Mouse (Mus musculus) midbrain, embryonic 16.5 days (tissue): ENCODE data around the gene Inafm2. TPM values are rescaled to one million over a fixed set of nuclear protein-coding genes. Genes with fewer than 3 reads are reported as not detected.

Experiments used
- ATAC-seq: fragments of 200-750 bp; cut with Nextera tagmentation; 2 replicates; pipeline ENCODE4 v1.8.0; 2017; ENCODE audit warnings: moderate TSS enrichment
- H3K27ac ChIP-seq: fragments of 300-500 bp; sonication (generic); 2 replicates; pipeline ENCODE4 v1.5.1; 2014; ENCODE audit warnings: mild to moderate bottlenecking, low read length, mixed read lengths
- H3K27me3 ChIP-seq: fragments of 300-500 bp; sonication (generic); 2 replicates; pipeline ENCODE4 v1.6.1; 2014; ENCODE audit warnings: low read depth, low read length, mixed read lengths; ENCODE audit not compliant: control insufficient read depth, insufficient read depth
- H3K36me3 ChIP-seq: fragments of 300-500 bp; sonication (generic); 2 replicates; pipeline ENCODE4 v1.6.1; 2014; ENCODE audit warnings: mild to moderate bottlenecking, low read length, moderate library complexity, mixed read lengths; ENCODE audit not compliant: control insufficient read depth, insufficient read depth
- H3K4me1 ChIP-seq: fragments of 300-500 bp; sonication (generic); 2 replicates; pipeline ENCODE4 v1.6.1; 2014; ENCODE audit warnings: mild to moderate bottlenecking, low read length, mixed read lengths; ENCODE audit not compliant: control insufficient read depth, insufficient read depth
- H3K4me2 ChIP-seq: fragments of 300-500 bp; sonication (generic); 2 replicates; pipeline ENCODE4 v1.6.1; 2014; ENCODE audit warnings: mild to moderate bottlenecking, low read length, mixed read lengths
- H3K4me3 ChIP-seq: fragments of 300-500 bp; sonication (generic); 2 replicates; pipeline ENCODE4 v1.5.1; 2014; ENCODE audit warnings: low read depth, mild to moderate bottlenecking, low read length, moderate library complexity, mixed read lengths
- H3K9ac ChIP-seq: fragments of 300-500 bp; sonication (generic); 2 replicates; pipeline ENCODE4 v1.6.1; 2014; ENCODE audit warnings: low read depth, low read length, mixed read lengths
- H3K9me3 ChIP-seq: fragments of 300-500 bp; sonication (generic); replicated peaks from 2 replicates; pipeline ENCODE4 v1.6.1; 2014; ENCODE audit warnings: mild to moderate bottlenecking, low read length, mixed read lengths; ENCODE audit not compliant: control insufficient read depth, poor library complexity, severe bottlenecking
- WGBS: fragments of 180-500 bp; shearing (Covaris S2); extraction: QIAGEN DNeasy Blood & Tissue Kit; methylation state at CpG from one replicate; pipeline ENCODE4 v1.1.7; 2014; 5-methylcytosine and 5-hydroxymethylcytosine counted together
- polyA plus RNA-seq: library from polyadenylated mRNA; unstranded; fragments of >200 nt; fragmentation: Nextera tagmentation; extraction: Ambion mirVana; gene quantifications from 2 replicates; pipeline ENCODE4 v1.2.1, GENCODE M21; 2015

The Inafm2 gene
- polyA plus RNA-seq, 1 experiment from 2014 or later: 17.9 TPM

DNA sequence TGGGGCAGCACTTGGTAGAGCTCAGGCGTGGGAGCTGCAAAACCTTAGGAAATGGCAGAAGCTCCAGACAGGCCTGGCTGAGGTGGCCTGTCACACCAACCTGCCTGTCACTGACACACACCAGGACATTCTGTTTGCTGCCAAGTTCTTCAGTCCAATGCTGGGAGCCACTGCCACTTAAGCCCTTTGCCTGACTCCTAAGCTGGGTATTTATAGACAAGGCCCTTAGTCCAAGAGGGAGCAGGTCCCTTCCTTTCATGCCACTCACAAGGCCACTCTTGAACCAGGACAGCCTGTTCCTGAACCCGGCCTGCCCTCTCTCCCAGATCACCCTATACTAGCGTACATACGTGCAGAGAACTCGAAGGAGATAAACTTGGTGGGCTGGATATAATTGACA is 28.9 kb upstream of the Inafm2 start:
- no peak overlapping the region for H3K9ac ChIP-seq
- no peaks in the 10 kb centered on the region for H3K36me3 ChIP-seq
- H3K9me3 ChIP-seq: no peaks in the 10 kb centered on the region
- H3K4me1 ChIP-seq: peaks cover 9% of the 10 kb centered on the region
- no peak overlapping the region for H3K4me2 ChIP-seq
- peaks cover 14% of the 10 kb centered on the region for H3K27me3 ChIP-seq
- 85% methylated on average over 5 of the region's 5 CpGs for WGBS
- ATAC-seq: no peak
- H3K4me3 ChIP-seq: no peak overlapping the region
- no peak overlapping the region for H3K27ac ChIP-seq

DNA sequence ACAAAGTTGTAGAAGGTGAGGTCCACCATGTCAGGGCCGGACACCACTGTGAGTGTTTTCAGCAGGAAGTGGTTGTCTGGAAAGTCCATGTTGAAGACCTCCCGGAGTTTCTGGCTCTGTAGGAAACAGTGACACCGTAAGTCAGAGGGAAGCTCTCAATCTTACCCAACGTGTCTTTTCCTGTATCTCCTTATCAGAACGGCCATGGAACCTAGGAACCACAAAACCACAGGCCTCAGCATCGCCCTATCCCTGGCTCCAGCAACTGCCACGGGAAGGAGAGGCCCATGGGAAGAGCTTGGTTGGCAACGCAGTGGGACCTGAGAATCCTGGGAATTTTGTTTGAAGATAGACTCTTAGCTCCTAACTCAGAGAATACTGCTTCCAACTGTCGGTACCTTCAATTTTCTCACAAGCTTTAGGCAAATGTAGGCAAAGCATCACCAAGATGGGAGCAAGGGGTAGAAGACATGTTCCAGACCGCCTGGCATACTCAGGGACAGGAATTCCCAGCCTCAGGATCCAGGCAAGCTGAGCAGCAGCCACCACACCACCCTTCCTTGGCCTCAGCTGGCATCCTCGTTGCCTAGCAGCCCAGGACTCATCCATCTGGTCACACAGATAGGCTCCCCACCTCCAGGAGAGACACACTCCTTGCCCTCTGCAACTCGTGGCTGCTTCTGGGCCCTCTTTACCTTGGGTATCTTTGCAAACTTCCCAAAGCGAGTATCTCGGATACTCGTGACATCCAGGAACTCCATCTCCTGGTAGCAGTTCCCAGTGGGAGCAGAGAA is 21.7 kb upstream of the Inafm2 start:
- Histone ChIP-seq H3K4me1 (no peaks in the 10 kb centered on the region), H3K27me3 (no peaks in the 10 kb centered on the region), H3K9me3 (no peaks in the 10 kb centered on the region), H3K36me3 (no peaks in the 10 kb centered on the region), H3K9ac (no peak overlapping the region), H3K27ac (no peak overlapping the region), H3K4me2 (no peak overlapping the region), H3K4me3 (no peak overlapping the region)
- 84% methylated on average over 15 of the region's 15 CpGs for WGBS
- no peak for ATAC-seq

DNA sequence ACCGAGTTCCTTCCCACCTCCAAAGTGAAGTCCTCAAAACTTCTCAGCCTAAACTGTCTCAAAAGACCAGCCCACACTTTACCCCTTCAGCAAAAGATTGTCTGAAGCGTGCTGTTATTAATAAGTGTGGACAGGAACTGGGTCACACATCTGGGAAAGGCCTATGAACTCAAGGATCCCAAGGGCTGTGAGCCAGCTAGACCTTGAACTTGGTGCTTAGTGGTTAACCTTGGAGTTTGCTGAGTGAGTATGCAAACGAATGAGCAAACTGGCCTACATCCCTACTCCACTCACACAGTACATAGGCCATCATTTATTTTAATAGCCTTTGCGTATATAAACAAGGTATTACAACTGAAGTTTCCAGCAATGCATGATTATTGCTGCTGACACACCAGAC is 20.0 kb upstream of the Inafm2 start:
- ATAC-seq: no peak
- Histone ChIP-seq H3K9ac (no peak overlapping the region), H3K27ac (no peak overlapping the region), H3K9me3 (no peaks in the 10 kb centered on the region), H3K4me3 (no peak overlapping the region), H3K4me2 (no peak overlapping the region), H3K27me3 (no peaks in the 10 kb centered on the region), H3K36me3 (no peaks in the 10 kb centered on the region), H3K4me1 (no peaks in the 10 kb centered on the region)
- WGBS: 87% methylated on average over 4 of the region's 4 CpGs

DNA sequence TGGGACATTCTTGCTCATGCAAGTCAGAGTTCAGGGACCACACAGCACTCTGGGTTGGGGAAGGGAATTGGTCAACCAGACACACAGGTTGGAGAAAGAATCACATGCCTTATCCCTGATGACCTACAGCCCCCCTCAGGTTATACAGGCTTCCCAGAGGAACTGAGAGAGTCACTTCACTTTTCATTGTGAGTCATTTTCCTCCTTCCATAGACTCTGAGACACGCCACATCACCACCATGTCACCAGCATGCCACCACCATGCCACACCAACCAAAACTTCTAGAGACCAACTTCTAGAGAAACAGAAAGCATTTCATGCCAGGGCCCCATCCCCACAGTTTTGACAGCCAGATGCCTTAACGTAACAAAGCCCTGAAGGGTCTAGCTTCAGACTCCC is 18.7 kb upstream of the Inafm2 start:
- Histone ChIP-seq H3K36me3 (no peaks in the 10 kb centered on the region), H3K9ac (no peak overlapping the region), H3K4me3 (no peak overlapping the region), H3K4me1 (no peaks in the 10 kb centered on the region), H3K27ac (no peak overlapping the region), H3K4me2 (no peak overlapping the region), H3K9me3 (no peaks in the 10 kb centered on the region), H3K27me3 (no peaks in the 10 kb centered on the region)
- ATAC-seq: no peak
- WGBS: 92% methylated on average over 2 of the region's 2 CpGs

- H3K27me3 ChIP-seq: 0 out of 2 replicates have a peak, but pooled peaks cover 2% of the 10 kb centered on the region
- H3K9ac ChIP-seq: no peak overlapping the region
- no peaks in the 10 kb centered on the region for H3K9me3 ChIP-seq
- H3K4me1 ChIP-seq: no peaks in the 10 kb centered on the region
- 37% methylated on average over 9 of the region's 9 CpGs for WGBS
- no peak overlapping the region for H3K4me3 ChIP-seq
- H3K36me3 ChIP-seq: no peaks in the 10 kb centered on the region
- no peak for ATAC-seq
- H3K4me2 ChIP-seq: no peak overlapping the region
- H3K27ac ChIP-seq: no peak overlapping the region
Observed at GRCm38 (mm10) chr2:118727911-118728310, 17.6 kb upstream of the Inafm2 start.

DNA sequence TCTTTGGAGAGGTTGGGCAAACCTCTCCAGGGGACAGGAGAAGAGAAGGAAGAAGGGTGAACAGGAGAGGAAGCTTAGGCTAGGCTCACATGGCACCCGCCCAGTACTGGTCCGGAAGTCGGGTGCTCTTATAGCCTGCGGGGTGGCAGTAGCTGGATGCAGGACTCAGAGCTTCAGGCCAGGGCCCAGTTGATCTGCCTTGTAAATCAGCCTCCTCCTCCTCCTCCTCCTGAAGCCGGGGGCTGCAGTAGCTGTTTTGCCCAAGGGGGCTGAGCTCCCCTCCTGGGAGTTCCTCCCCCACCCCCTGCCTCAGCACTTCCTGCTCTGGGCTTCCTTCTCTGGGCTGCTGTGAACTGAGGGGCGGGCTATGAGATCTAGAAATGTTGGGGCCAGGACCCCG is 17.2 kb upstream of the Inafm2 start, which contains the start of gene Plcb2:
Gene Plcb2 (minus strand): TSS at position 102 of the 400 bp plus-strand sequence.
- no peaks in the 10 kb centered on the region for H3K4me1 ChIP-seq
- H3K9ac ChIP-seq: no peak within 1 kb of the TSS
- H3K36me3 ChIP-seq: no peaks in the 10 kb centered on the region
- H3K27me3 ChIP-seq: 0 out of 2 replicates have a peak, but pooled peaks cover 2% of the 10 kb centered on the region
- ATAC-seq: no peak
- no peak within 1 kb of the TSS for H3K4me3 ChIP-seq
- no peak within 1 kb of the TSS for H3K4me2 ChIP-seq
- whole genome bisulfite sequencing: 24% methylated on average over 7 of the region's 7 CpGs
- H3K27ac ChIP-seq: no peak within 1 kb of the TSS
- no peaks in the 10 kb centered on the region for H3K9me3 ChIP-seq

- no peak for ATAC-seq
- no peak overlapping the region for H3K27ac ChIP-seq
- H3K9me3 ChIP-seq: no peaks in the 10 kb centered on the region
- H3K9ac ChIP-seq: no peak overlapping the region
- H3K36me3 ChIP-seq: no peaks in the 10 kb centered on the region
- H3K4me1 ChIP-seq: no peaks in the 10 kb centered on the region
- H3K4me3 ChIP-seq: no peak overlapping the region
- H3K27me3 ChIP-seq: 0 out of 2 replicates have a peak, but pooled peaks cover 2% of the 10 kb centered on the region
- 54% methylated on average over 4 of the region's 4 CpGs for WGBS
- no peak overlapping the region for H3K4me2 ChIP-seq
Observed at GRCm38 (mm10) chr2:118729194-118729593, 16.4 kb upstream of the Inafm2 start.

DNA sequence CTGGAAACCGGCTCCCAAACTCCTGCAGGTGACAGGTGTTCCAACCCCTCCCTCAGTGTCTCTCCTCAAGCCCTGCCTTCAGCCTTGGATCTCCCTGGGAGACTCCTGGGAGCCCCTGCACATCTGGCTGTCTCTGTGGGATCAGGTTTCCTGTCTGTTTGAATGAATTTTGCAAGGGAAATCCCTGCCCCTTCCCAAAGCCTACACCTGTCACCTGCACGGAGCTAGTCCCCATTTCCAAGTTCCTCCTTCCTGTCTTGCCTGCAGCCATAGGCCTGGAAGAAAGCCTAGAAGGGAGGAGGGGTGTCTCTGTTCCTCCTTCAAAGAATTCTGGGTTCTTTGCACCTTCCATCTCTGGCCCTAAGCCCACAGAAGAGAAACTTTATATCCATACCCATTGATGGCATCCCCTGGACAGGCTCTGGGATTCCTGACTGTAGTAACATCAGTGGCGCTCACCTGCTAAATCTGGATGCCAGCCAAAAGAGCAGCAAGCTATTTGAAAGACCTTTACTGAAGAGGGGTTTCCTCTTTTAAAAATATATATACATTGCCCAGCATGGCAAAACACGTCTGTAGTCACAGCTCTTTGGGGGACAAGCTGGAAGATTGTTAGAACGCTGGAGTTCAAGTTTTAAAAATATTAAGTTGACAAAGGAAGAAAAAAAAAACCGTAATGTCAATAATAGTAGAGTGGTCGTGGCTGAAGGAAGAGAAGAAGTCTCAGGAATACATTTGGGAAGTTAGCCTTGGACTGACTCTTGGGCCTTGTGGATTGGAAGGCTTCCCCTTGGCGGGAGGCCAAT is 15.5 kb upstream of the Inafm2 start:
- Histone ChIP-seq H3K4me3 (no peak overlapping the region), H3K27me3 (peaks cover 2% of the 10 kb centered on the region; the same call in 1 of the 2 replicates), H3K4me2 (no peak overlapping the region), H3K36me3 (no peaks in the 10 kb centered on the region), H3K9me3 (no peaks in the 10 kb centered on the region), H3K27ac (no peak overlapping the region), H3K9ac (no peak overlapping the region), H3K4me1 (no peaks in the 10 kb centered on the region)
- 31% methylated on average over 8 of the region's 8 CpGs for WGBS
- ATAC-seq: no peak

DNA sequence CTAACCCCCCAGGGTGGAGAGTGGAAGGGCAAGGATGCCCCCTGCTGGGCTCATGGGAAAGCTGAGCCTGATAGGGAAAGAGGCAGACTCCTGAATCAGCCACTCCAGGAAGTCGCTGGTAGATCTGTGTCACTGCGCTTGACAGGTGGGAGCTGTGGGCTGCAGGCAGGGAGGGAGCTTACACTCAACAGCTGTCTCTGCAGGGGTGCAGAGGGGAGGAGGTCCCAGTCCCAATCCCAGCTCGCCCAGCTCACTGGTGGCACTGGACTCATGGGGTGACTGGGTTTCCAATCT is 15.0 kb upstream of the Inafm2 start:
- Histone ChIP-seq H3K27ac (no peak overlapping the region), H3K27me3 (peaks cover 2% of the 10 kb centered on the region; the same call in 1 of the 2 replicates), H3K9me3 (no peaks in the 10 kb centered on the region), H3K4me2 (no peak overlapping the region), H3K9ac (no peak overlapping the region), H3K4me3 (no peak overlapping the region), H3K4me1 (no peaks in the 10 kb centered on the region), H3K36me3 (no peaks in the 10 kb centered on the region)
- no peak for ATAC-seq
- 4% methylated on average over 3 of the region's 3 CpGs for WGBS
